Mouse (Mus musculus) heart, embryonic 16.5 days (tissue): ENCODE measurements around the gene Ano10. TPM values are rescaled to one million over a fixed set of nuclear protein-coding genes. Genes with fewer than 3 reads are reported as not detected.
A peak's percentile ranks its signal among the peaks of the same experiment; 100 is the strongest.

ENCODE experiments used
- ATAC-seq: fragments of 200-750 bp; cut with Nextera tagmentation; replicated peaks from 2 replicates; pipeline ENCODE4 v1.8.0; 2017; ENCODE audit warnings: moderate number of reproducible peaks; ENCODE audit not compliant: insufficient read depth, low FRiP score; ENCODE audit errors: extremely low read depth
- H3K27ac ChIP-seq: fragments of 300-500 bp; sonication (generic); 2 replicates; pipeline ENCODE4 v1.5.1; 2014; ENCODE audit warnings: mild to moderate bottlenecking, low read length, control low read depth, moderate library complexity
- H3K27me3 ChIP-seq: fragments of 300-500 bp; sonication (generic); 2 replicates; pipeline ENCODE4 v1.6.1; 2014; ENCODE audit warnings: low read length, mixed read lengths; ENCODE audit not compliant: control insufficient read depth, insufficient read depth
- H3K36me3 ChIP-seq: fragments of 300-500 bp; sonication (generic); 2 replicates; pipeline ENCODE4 v1.6.1; 2014; ENCODE audit not compliant: control insufficient read depth, insufficient read depth
- H3K4me1 ChIP-seq: fragments of 300-500 bp; sonication (generic); 2 replicates; pipeline ENCODE4 v1.6.1; 2014; ENCODE audit warnings: low read length, mixed read lengths; ENCODE audit not compliant: control insufficient read depth, insufficient read depth
- H3K4me2 ChIP-seq: fragments of 300-500 bp; sonication (generic); 2 replicates; pipeline ENCODE4 v1.6.1; 2014; ENCODE audit warnings: low read depth, mild to moderate bottlenecking, control low read depth, low read length
- H3K4me3 ChIP-seq: fragments of 300-500 bp; sonication (generic); 2 replicates; pipeline ENCODE4 v1.5.1; 2014; ENCODE audit warnings: mild to moderate bottlenecking, control low read depth, low read length
- H3K9ac ChIP-seq: fragments of 300-500 bp; sonication (generic); 2 replicates; pipeline ENCODE4 v1.6.1; 2014; ENCODE audit warnings: low read length, control low read depth
- H3K9me3 ChIP-seq: fragments of 300-500 bp; sonication (generic); replicated peaks from 2 replicates; pipeline ENCODE4 v1.6.1; 2016; ENCODE audit warnings: low read length; ENCODE audit not compliant: control insufficient read depth
- WGBS: fragments of 180-500 bp; shearing (Covaris S2); extraction: QIAGEN DNeasy Blood & Tissue Kit; methylation state at CpG from one replicate; pipeline ENCODE4 v1.1.7; 2014; 5-methylcytosine and 5-hydroxymethylcytosine counted together
- polyA plus RNA-seq: library from polyadenylated mRNA; unstranded; fragments of >200 nt; fragmentation: Nextera tagmentation; extraction: Ambion mirVana; gene quantifications from 2 replicates; pipeline ENCODE4 v1.2.1, GENCODE M21; 2015

The Ano10 gene
- polyA plus RNA-seq, 1 experiment from 2014 or later, result 27.3 TPM

DNA sequence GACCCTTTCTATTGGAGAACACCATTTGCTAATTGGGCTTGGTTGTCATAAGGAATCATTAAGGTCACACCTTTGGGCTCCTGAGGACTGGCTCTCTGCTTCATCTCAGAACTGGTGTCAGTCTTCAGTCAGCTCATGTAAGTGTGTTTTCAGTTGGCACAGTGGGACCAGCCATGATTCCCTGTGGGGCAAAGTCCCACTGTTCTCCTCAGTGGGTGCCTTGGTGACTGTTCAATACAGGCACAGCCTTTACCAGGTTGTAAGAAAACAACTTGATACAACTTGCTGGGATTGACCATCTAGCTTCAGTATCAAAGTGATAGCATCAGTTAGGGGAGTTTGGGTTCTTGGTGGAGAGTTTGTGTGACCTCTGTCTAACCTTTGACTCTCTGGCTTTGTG lies 148.5 kb downstream of the Ano10 start:
- H3K27me3 ChIP-seq, result no peaks in the 10 kb centered on the region
- peaks cover 30% of the 10 kb centered on the region for H3K36me3 ChIP-seq
- peak overlapping the region; percentile 27; the same call in 1 of the 2 replicates for H3K27ac ChIP-seq
- no peak for ATAC-seq
- H3K4me2 ChIP-seq, result no peak overlapping the region
- H3K4me3 ChIP-seq, result no peak overlapping the region
- peaks cover 5% of the 10 kb centered on the region; the same call in 1 of the 2 replicates for H3K9me3 ChIP-seq
- H3K9ac ChIP-seq, result no peak overlapping the region
- peaks cover 23% of the 10 kb centered on the region for H3K4me1 ChIP-seq

DNA sequence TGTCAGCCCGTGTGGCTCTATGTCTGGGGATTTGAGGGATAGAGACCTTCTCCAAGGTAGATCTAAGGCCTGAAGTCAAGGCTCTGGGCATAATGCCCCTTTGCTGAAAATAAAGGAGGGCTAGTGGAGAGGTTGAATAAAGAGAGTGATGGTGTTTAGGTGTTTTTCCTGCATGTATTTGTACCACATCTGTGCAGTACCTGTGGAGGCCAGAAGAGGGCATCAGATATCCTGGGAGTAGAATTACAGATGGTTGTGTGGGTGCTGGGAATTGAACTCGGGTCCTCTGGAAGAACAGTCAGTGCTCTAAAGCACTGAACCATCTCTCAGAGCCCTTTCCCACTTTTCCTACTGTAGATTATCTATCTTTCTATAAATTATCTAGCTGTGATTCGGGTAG lies 149.4 kb downstream of the Ano10 start:
- H3K4me2 ChIP-seq, result no peak overlapping the region
- peaks cover 27% of the 10 kb centered on the region for H3K4me1 ChIP-seq
- H3K27me3 ChIP-seq, result no peaks in the 10 kb centered on the region
- H3K9me3 ChIP-seq, result peaks cover 5% of the 10 kb centered on the region; the same call in 1 of the 2 replicates
- H3K9ac ChIP-seq, result no peak overlapping the region
- no peak overlapping the region for H3K27ac ChIP-seq
- H3K4me3 ChIP-seq, result no peak overlapping the region
- H3K36me3 ChIP-seq, result peaks cover 30% of the 10 kb centered on the region
- no peak for ATAC-seq
- WGBS, result 96% methylated on average over 3 of the region's 3 CpGs

DNA sequence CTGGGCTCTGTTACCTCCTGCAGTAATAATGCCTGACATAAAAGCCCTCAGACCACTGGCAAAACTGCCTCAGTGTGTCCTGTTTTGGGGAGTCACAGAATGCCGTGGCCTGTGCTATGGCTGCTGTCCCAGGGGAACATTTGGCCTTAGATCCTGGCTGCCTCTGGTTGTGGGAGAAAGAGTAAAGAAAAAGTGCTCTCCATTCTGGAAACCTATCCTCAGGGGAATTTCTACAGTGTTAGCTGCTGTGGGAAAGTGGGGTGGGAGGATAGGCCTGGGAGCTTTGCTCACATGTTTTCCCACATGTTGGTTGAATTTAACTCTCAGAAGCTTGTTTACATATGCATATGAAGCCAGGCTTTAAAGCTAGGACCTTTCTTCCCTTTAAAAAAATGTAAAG lies 151.0 kb downstream of the Ano10 start:
- no peak overlapping the region for H3K4me3 ChIP-seq
- H3K4me1 ChIP-seq, result peaks cover 27% of the 10 kb centered on the region
- 64% methylated on average over 1 of the region's 1 CpGs for WGBS
- no peak overlapping the region for H3K9ac ChIP-seq
- H3K27me3 ChIP-seq, result no peaks in the 10 kb centered on the region
- peaks cover 33% of the 10 kb centered on the region for H3K36me3 ChIP-seq
- ATAC-seq, result no peak
- peaks cover 5% of the 10 kb centered on the region; the same call in 1 of the 2 replicates for H3K9me3 ChIP-seq
- no peak overlapping the region for H3K4me2 ChIP-seq
- H3K27ac ChIP-seq, result peak overlapping the region; percentile 48; the same call in 1 of the 2 replicates

DNA sequence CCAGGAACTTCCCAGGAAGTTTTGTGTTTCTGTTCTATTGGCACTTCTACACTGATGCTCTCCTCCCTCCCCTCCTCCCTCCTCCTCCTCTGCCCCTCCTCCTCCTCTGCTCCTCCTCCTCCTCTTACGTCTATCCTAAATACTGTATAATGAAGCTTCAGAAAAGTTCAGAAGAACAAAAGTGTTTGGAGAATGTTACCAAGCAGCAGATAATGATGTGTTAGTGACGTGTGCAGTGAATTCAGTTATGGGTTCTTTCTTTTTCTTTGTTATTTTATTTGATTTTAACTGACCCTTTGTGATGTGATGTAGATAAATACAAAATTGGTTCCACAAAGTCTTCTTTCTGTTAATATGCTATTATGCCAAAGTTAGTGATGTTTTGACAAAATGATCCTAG lies 155.0 kb downstream of the Ano10 start:
- Histone ChIP-seq H3K9me3 (no peaks in the 10 kb centered on the region), H3K4me3 (no peak overlapping the region), H3K27ac (no peak overlapping the region), H3K9ac (no peak overlapping the region), H3K27me3 (no peaks in the 10 kb centered on the region), H3K4me1 (peaks cover 30% of the 10 kb centered on the region), H3K4me2 (no peak overlapping the region), H3K36me3 (peaks cover 16% of the 10 kb centered on the region)
- 67% methylated on average over 2 of the region's 2 CpGs for WGBS
- ATAC-seq, result no peak

DNA sequence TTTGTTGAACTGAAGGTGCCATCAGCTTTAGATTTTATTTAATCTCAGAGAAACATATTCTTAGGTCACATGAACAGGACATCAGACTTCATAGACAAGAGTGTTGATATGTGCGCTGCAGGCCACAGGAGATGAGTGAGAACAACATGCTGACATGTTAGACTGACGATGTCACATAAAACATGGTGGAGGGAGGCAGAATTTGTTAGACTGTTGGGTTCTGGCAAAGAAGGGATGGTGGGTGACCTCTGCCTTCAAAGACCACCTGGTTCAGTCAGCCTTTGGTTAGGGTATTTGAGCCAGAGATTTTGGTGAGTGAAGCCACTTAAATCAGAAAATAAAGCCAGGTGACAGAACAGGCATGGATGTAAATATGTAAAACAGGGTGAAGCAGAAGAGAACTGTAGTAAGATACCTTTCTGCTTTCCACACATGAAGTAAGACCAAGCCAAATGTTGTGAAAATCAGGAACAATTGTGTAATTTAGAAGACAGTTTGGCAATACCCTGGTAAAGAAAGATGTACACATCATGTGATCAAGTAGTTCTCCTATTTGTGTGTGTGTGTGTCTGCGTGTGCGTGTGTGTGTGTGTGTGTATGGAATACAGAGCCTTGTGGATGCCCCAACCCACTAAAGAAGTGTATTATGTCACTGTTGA lies 155.7 kb downstream of the Ano10 start:
- H3K4me3 ChIP-seq, result no peak overlapping the region
- no peaks in the 10 kb centered on the region for H3K9me3 ChIP-seq
- ATAC-seq, result no peak
- H3K27me3 ChIP-seq, result no peaks in the 10 kb centered on the region
- no peak overlapping the region for H3K27ac ChIP-seq
- 85% methylated on average over 4 of the region's 4 CpGs for WGBS
- H3K4me1 ChIP-seq, result peaks cover 30% of the 10 kb centered on the region
- no peak overlapping the region for H3K4me2 ChIP-seq
- peaks cover 10% of the 10 kb centered on the region for H3K36me3 ChIP-seq
- H3K9ac ChIP-seq, result no peak overlapping the region

DNA sequence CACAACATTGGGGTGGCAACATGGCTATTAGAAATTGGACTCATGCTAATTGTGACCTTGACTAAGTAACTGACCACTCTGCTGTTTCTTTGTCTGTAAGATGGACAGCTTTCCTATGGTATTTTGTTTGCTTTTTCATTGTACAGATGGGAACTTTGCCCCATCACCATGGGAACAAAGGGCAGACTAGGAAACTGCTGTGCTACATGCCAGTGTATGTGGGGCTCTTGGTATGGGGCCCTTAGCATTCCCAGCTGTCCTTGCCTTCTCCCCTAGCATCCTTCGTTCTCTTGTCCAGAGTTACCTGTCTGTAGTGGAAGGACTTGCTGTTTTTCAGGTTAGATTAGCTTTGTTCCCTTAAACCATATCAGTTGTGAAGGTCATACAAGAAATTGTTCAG lies 156.3 kb downstream of the Ano10 start:
- 88% methylated on average over 1 of the region's 1 CpGs for WGBS
- no peaks in the 10 kb centered on the region for H3K27me3 ChIP-seq
- no peak overlapping the region for H3K9ac ChIP-seq
- peaks cover 29% of the 10 kb centered on the region for H3K4me1 ChIP-seq
- ATAC-seq, result no peak
- no peaks in the 10 kb centered on the region for H3K9me3 ChIP-seq
- H3K36me3 ChIP-seq, result peaks cover 10% of the 10 kb centered on the region
- H3K27ac ChIP-seq, result no peak overlapping the region
- no peak overlapping the region for H3K4me3 ChIP-seq
- no peak overlapping the region for H3K4me2 ChIP-seq

DNA sequence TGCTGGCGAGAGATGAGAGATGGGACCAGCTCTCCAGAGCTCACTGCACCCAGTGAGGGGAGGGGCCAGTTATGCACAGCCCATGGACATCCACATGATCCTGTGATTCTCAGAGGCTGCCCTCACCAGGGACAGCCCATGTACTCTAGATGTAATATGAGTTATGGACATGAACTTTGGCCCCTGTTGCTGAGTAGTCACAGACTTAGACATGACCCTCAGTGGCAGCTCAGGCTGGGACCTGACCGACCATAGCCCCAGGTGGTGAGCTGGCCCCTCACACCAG lies 158.4 kb downstream of the Ano10 start:
- Histone ChIP-seq H3K4me1 (peaks cover 19% of the 10 kb centered on the region), H3K4me2 (no peak overlapping the region), H3K9ac (no peak overlapping the region), H3K27me3 (no peaks in the 10 kb centered on the region), H3K36me3 (peaks cover 10% of the 10 kb centered on the region), H3K9me3 (no peaks in the 10 kb centered on the region), H3K27ac (peak overlapping the region; percentile 74; the same call in 1 of the 2 replicates), H3K4me3 (no peak overlapping the region)
- no peak for ATAC-seq
- 74% methylated on average over 2 of the region's 2 CpGs for WGBS

DNA sequence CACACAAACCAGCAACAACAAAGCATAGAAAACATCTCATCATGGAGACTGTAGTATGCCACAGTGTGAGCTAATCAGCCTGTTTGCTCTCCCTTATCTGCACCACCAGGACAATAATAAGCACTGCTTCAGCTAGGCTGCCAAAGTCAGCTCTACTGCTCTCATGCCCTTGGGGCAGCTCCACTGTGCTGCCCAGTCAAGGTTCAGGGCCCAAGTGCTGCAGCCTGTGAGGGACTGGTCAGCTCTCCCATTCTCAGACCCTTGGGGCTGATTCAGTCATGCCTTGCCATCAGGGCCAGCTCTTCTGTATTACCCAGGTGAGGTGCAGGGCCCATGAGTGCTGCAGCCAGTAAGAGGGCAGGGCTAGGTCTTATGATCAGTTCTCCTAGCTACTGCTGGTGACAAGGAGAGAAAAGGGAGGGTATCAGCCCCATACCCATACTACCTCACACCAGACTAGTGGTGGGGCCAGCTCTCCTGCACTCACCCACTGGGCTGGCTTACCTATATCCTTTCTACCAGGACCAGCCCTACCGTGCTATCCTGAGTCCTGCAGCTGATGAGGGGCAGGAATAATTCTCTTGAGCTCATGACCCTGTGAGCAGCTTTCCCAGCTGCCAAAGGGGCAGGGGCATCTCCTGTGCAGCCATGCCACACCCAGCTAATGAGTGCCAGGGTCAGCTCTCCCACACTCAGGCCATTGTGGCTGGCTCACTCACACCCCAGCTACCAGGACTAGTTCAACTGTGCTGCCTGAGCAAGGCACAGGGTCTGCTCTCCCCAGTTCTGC lies 158.9 kb downstream of the Ano10 start:
- 78% methylated on average over 1 of the region's 1 CpGs for WGBS
- H3K4me1 ChIP-seq, result peaks cover 25% of the 10 kb centered on the region

DNA sequence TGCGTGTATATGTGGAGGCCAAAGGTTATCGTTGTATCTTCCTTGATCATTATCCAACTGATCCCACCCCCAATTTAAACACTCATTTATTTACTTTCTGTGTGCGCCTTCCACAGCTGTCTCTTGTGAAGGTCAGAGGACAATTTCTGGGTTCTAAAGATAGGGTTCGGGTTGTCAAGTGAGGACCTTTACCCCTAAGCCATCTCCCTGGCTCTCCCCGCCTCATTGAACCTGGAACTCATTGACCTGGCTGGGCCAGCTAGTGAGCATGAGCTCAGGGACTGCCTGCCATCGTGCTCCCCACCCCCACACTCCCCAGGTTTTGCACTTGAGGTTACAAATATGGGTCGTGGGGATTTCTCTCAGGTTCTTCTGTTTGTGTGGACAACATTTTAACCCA lies 162.1 kb downstream of the Ano10 start:
- no peaks in the 10 kb centered on the region for H3K36me3 ChIP-seq
- no peak for ATAC-seq
- 83% methylated on average over 7 of the region's 7 CpGs for WGBS
- H3K27ac ChIP-seq, result no peak overlapping the region
- no peaks in the 10 kb centered on the region for H3K27me3 ChIP-seq
- peaks cover 28% of the 10 kb centered on the region for H3K4me1 ChIP-seq
- no peak overlapping the region for H3K4me2 ChIP-seq
- H3K9me3 ChIP-seq, result no peaks in the 10 kb centered on the region
- H3K4me3 ChIP-seq, result no peak overlapping the region
- H3K9ac ChIP-seq, result no peak overlapping the region

More for the DNA sequence above, 158.9 kb downstream of the Ano10 start:
- Histone ChIP-seq H3K27ac (peak overlapping the region; percentile 74), H3K27me3 (no peaks in the 10 kb centered on the region), H3K4me3 (no peak overlapping the region), H3K9ac (peak overlapping the region; percentile 43; the same call in 1 of the 2 replicates), H3K9me3 (no peaks in the 10 kb centered on the region), H3K36me3 (peaks cover 10% of the 10 kb centered on the region), H3K4me2 (no peak overlapping the region)
- peak; percentile 69; the same call in 1 of the 2 replicates for ATAC-seq
